Mouse (Mus musculus) CH12.LX (cell line): ENCODE data around the gene Gamt. TPM values are rescaled to one million over a fixed set of nuclear protein-coding genes. Genes with fewer than 3 reads are reported as not detected.

ENCODE experiments used
- DNase-seq: peaks from one replicate; pipeline ENCODE4 v3.0.0-alpha.2; 2013; ENCODE audit errors: extremely low read depth
- H3K27ac ChIP-seq: 2 replicates; pipeline ENCODE4 v1.5.1; 2012; ENCODE audit warnings: low read depth, mild to moderate bottlenecking, control low read depth, moderate library complexity; ENCODE audit not compliant: insufficient read depth
- H3K27me3 ChIP-seq: replicated peaks from 2 replicates; pipeline ENCODE3; 2012; ENCODE audit warnings: inconsistent platforms
- H3K36me3 ChIP-seq, 2 experiments: replicated peaks in 1 of 2; 2 replicates each; pipeline versions ENCODE3 to v1.6.1; 2012; ENCODE audit warnings: inconsistent platforms in 1 of 2, low read length in 1 of 2, mild to moderate bottlenecking in 1 of 2, mixed read lengths in 1 of 2, moderate library complexity in 1 of 2; ENCODE audit not compliant: control insufficient read depth in 1 of 2, insufficient read depth in 1 of 2
- H3K4me1 ChIP-seq, 2 experiments: 2 replicates each; pipeline ENCODE4 v1.6.1; 2012; ENCODE audit warnings: inconsistent platforms in 1 of 2, moderate library complexity in 1 of 2; ENCODE audit not compliant: insufficient read depth in 2 of 2, control insufficient read depth in 1 of 2
- H3K4me2 ChIP-seq: 2 replicates; pipeline ENCODE4 v1.6.1; 2012; ENCODE audit warnings: low read depth, mild to moderate bottlenecking, control low read depth; ENCODE audit not compliant: poor library complexity, insufficient read depth, severe bottlenecking
- H3K4me3 ChIP-seq, 3 experiments: fragments of 150-350 bp in 1 of 3; sonication (generic) in 1 of 3; replicated peaks in 1 of 3; 2 replicates each; pipeline versions ENCODE3 to v1.5.1; 2011 to 2012; ENCODE audit warnings: low read depth in 2 of 3, low read length in 2 of 3, mild to moderate bottlenecking in 2 of 3, moderate library complexity in 2 of 3, control low read depth in 1 of 3, improper control_type of control experiment in 1 of 3, inconsistent platforms in 1 of 3, mixed read lengths in 1 of 3; ENCODE audit not compliant: poor library complexity in 1 of 3
- H3K79me2 ChIP-seq: replicated peaks from 2 replicates; pipeline ENCODE4 v1.6.1; 2012; ENCODE audit warnings: mild to moderate bottlenecking, moderate library complexity; ENCODE audit not compliant: control insufficient read depth, poor library complexity, insufficient read depth, severe bottlenecking; ENCODE audit errors: extremely low read depth
- H3K9ac ChIP-seq: 2 replicates; pipeline ENCODE4 v1.6.1; 2012; ENCODE audit warnings: low read depth, mild to moderate bottlenecking, control low read depth, moderate library complexity; ENCODE audit not compliant: insufficient read depth
- H3K9me3 ChIP-seq: replicated peaks from 2 replicates; pipeline ENCODE3; 2012; ENCODE audit warnings: low read length, inconsistent platforms, mixed read lengths
- CHD2 ChIP-seq: IDR thresholded peaks from 2 replicates; pipeline ENCODE4 v1.6.1; 2011; ENCODE audit warnings: low read length, improper control_type of control experiment
- E2F4 ChIP-seq: IDR thresholded peaks from 2 replicates; pipeline ENCODE4 v1.6.1; 2011; ENCODE audit warnings: low read depth, low read length, improper control_type of control experiment; ENCODE audit not compliant: insufficient replicate concordance
- EP300 ChIP-seq: IDR thresholded peaks from 2 replicates; pipeline ENCODE4 v1.6.1; 2011; ENCODE audit warnings: low read length, improper control_type of control experiment
- ETS1 ChIP-seq: conservative IDR thresholded peaks from 2 replicates; pipeline ENCODE4 v1.6.1; 2012; ENCODE audit warnings: low read depth, mild to moderate bottlenecking, inconsistent platforms, low read length, improper control_type of control experiment, moderate library complexity
- GABPA ChIP-seq: IDR thresholded peaks from 2 replicates; pipeline ENCODE4 v1.6.1; 2012; ENCODE audit warnings: low read depth, low read length, improper control_type of control experiment, inconsistent platforms; ENCODE audit not compliant: insufficient replicate concordance
- HCFC1 ChIP-seq: IDR thresholded peaks from 2 replicates; pipeline ENCODE4 v1.6.1; 2012; ENCODE audit warnings: low read depth, mild to moderate bottlenecking, inconsistent platforms, low read length, improper control_type of control experiment
- IRF4 ChIP-seq: IDR thresholded peaks from 2 replicates; pipeline ENCODE4 v1.6.1; 2014; ENCODE audit warnings: low read depth, mild to moderate bottlenecking, inconsistent platforms, low read length, improper control_type of control experiment
- JUN ChIP-seq: IDR thresholded peaks from 2 replicates; pipeline ENCODE4 v1.6.1; 2011; ENCODE audit warnings: low read depth, mild to moderate bottlenecking, low read length, improper control_type of control experiment, moderate library complexity; ENCODE audit not compliant: insufficient read depth
- JUND ChIP-seq: conservative IDR thresholded peaks from 2 replicates; pipeline ENCODE4 v1.6.1; 2011; ENCODE audit warnings: low read depth, low read length, improper control_type of control experiment
- KAT2A ChIP-seq: IDR thresholded peaks from 2 replicates; pipeline ENCODE4 v1.6.1; 2012; ENCODE audit warnings: low read length, improper control_type of control experiment, inconsistent platforms; ENCODE audit not compliant: insufficient replicate concordance
- MAX ChIP-seq: IDR thresholded peaks from 2 replicates; pipeline ENCODE4 v1.6.1; 2011; ENCODE audit warnings: low read length, improper control_type of control experiment
- MAZ ChIP-seq: IDR thresholded peaks from 2 replicates; pipeline ENCODE4 v1.6.1; 2012; ENCODE audit warnings: low read depth, mild to moderate bottlenecking, inconsistent platforms, low read length, improper control_type of control experiment, moderate library complexity
- MEF2A ChIP-seq: IDR thresholded peaks from 2 replicates; pipeline ENCODE4 v1.6.1; 2014; ENCODE audit warnings: low read depth, mild to moderate bottlenecking, inconsistent platforms, low read length, improper control_type of control experiment, borderline replicate concordance
- MXI1 ChIP-seq: IDR thresholded peaks from 2 replicates; pipeline ENCODE4 v1.6.1; 2011; ENCODE audit warnings: mild to moderate bottlenecking, low read depth, low read length, improper control_type of control experiment
- MYC ChIP-seq: IDR thresholded peaks from 2 replicates; pipeline ENCODE4 v1.6.1; 2011; ENCODE audit warnings: low read depth, mild to moderate bottlenecking, improper control_type of control experiment, low read length
- NELFE ChIP-seq: IDR thresholded peaks from 2 replicates; pipeline ENCODE4 v1.6.1; 2011; ENCODE audit warnings: low read depth, low read length, improper control_type of control experiment
- NRF1 ChIP-seq: IDR thresholded peaks from 2 replicates; pipeline ENCODE4 v1.6.1; 2014; ENCODE audit warnings: low read depth, mild to moderate bottlenecking, inconsistent platforms, low read length, improper control_type of control experiment, moderate library complexity
- POLR2A ChIP-seq: IDR thresholded peaks from 2 replicates; pipeline ENCODE4 v1.6.1; 2011; ENCODE audit warnings: low read depth, mild to moderate bottlenecking, improper control_type of control experiment, low read length
- SIN3A ChIP-seq: IDR thresholded peaks from 2 replicates; pipeline ENCODE4 v1.6.1; 2012; ENCODE audit warnings: low read length, improper control_type of control experiment, inconsistent platforms
- SMC3 ChIP-seq: IDR thresholded peaks from 2 replicates; pipeline ENCODE4 v1.6.1; 2011; ENCODE audit warnings: low read depth, low read length, improper control_type of control experiment
- TCF12 ChIP-seq: IDR thresholded peaks from 2 replicates; pipeline ENCODE4 v1.6.1; 2014; ENCODE audit warnings: low read depth, mild to moderate bottlenecking, inconsistent platforms, low read length, improper control_type of control experiment
- UBTF ChIP-seq: IDR thresholded peaks from 2 replicates; pipeline ENCODE4 v1.6.1; 2012; ENCODE audit warnings: low read depth, mild to moderate bottlenecking, inconsistent platforms, low read length, improper control_type of control experiment, moderate library complexity
- ZNF384 ChIP-seq: IDR thresholded peaks from 2 replicates; pipeline ENCODE4 v1.6.1; 2012; ENCODE audit warnings: low read depth, low read length, improper control_type of control experiment, inconsistent platforms
- dilution Hi-C: fragments of 300-500 bp; cut with MboI; formaldehyde crosslinking; loops from 2 replicates; pipeline ENCODE4 v1.14.3; 2020; ENCODE audit warnings: low sequenced_read_pairs; ENCODE audit not compliant: extremely low pct_unique_long_range_greater_than_20kb, extremely low pct_ligation_motif_present
- in situ Hi-C: fragments of 300-500 bp; cut with MboI; formaldehyde crosslinking; loops from 3 replicates; pipeline ENCODE4 v1.14.3; 2019; ENCODE audit warnings: low sequenced_read_pairs, low pct_ligation_motif_present, low pct_unique_long_range_greater_than_20kb, mixed read lengths
- polyA plus RNA-seq: library from polyadenylated mRNA; unstranded; fragments of >175 nt; gene quantifications from 2 replicates; pipeline ENCODE4 v1.2.1, GENCODE M21; 2012; ENCODE audit warnings: low read depth; ENCODE audit not compliant: insufficient read length
- total RNA-seq, 2 experiments: library from RNA; depleted of rRNA; stranded (reverse); fragments of 300-350 nt in 1 of 2; fragments of >200 nt in 1 of 2; gene quantifications; 2 replicates each; pipeline ENCODE4 v1.2.3; 2012 to 2014

The Gamt gene
- total and polyA plus RNA-seq, 3 experiments, result 0.24 to 0.30 TPM; not detected in 1

DNA sequence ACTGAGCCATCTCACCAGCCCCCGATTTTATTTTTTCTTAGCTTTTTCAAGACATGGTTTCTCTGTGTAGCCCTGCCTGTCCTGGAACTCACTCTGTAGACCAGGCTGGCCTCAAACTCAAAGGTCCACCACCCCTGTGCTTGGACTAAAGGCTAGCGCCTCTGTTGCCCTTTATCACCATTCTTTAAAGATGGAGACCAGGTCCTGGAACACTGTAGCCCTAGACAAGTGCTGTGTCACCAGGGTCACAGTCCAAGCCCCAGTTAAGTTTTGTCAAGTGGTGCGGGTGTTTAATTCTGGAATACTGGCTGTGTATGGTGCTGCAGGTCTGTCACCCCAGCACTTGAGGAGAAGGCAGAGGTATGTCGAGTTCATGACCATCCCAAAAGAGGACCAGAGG is 23.8 kb downstream of the Gamt start:
- no peaks in the 10 kb centered on the region for H3K27me3 ChIP-seq
- H3K4me3 ChIP-seq, result no peak overlapping the region
- in situ Hi-C loops, result no loop called here
- H3K79me2 ChIP-seq, result no peaks in the 10 kb centered on the region
- H3K4me1 ChIP-seq, result no peaks in the 10 kb centered on the region
- no peak overlapping the region for H3K9ac ChIP-seq
- dilution Hi-C loops, result no loop called here
- no peaks in the 10 kb centered on the region for H3K9me3 ChIP-seq
- H3K36me3 ChIP-seq, result peaks cover 92 to 96% of the 10 kb centered on the region in 2 experiments
- TF ChIP-seq E2F4 (no peak), CHD2 (no peak), MYC (no peak), MAX (no peak), POLR2A (no peak), JUN (no peak), ETS1 (no peak), SMC3 (no peak), EP300 (no peak), GABPA (no peak), NRF1 (no peak), MXI1 (no peak), NELFE (no peak), TCF12 (no peak)
- no peak overlapping the region for H3K27ac ChIP-seq
- no peak overlapping the region for H3K4me2 ChIP-seq
- DNase-seq, result no peak

GRCm38 (mm10) chr10:80236145-80236825 is 24.5 kb downstream of the Gamt start:
- Histone ChIP-seq H3K9ac (no peak overlapping the region), H3K4me3 (no peak overlapping the region), H3K4me1 (no peaks in the 10 kb centered on the region), H3K27ac (no peak overlapping the region), H3K79me2 (no peaks in the 10 kb centered on the region), H3K27me3 (no peaks in the 10 kb centered on the region), H3K4me2 (no peak overlapping the region), H3K9me3 (no peaks in the 10 kb centered on the region), H3K36me3 (peaks cover 93 to 97% of the 10 kb centered on the region in 2 experiments)
- no peak for TF ChIP-seq MEF2A
- no peak for TF ChIP-seq MXI1
- TF ChIP-seq MAX, result no peak
- TF ChIP-seq ETS1, result no peak
- no peak for TF ChIP-seq CHD2
- no peak for TF ChIP-seq KAT2A
- no peak for TF ChIP-seq GABPA
- TF ChIP-seq MAZ, result no peak
- no peak for TF ChIP-seq SIN3A
- no peak for TF ChIP-seq UBTF
- no peak for TF ChIP-seq HCFC1
- TF ChIP-seq ZNF384, result no peak
- no peak for TF ChIP-seq SMC3
- no peak for TF ChIP-seq JUN
- TF ChIP-seq IRF4, result no peak
- no peak for TF ChIP-seq JUND
- no peak for TF ChIP-seq TCF12
- in situ Hi-C loops, result no loop called here
- dilution Hi-C loops, result no loop called here
- DNase-seq, result no peak
